Mouse (Mus musculus): ENCODE data around the gene Ppfibp1. TPM values are rescaled to one million over a fixed set of nuclear protein-coding genes. Genes with fewer than 3 reads are reported as not detected.

Gene Ppfibp1
- 66.1 and 71.1 TPM in 2 replicates for polyA plus RNA-seq (2015; fragmentation: Nextera tagmentation; extraction: Ambion mirVana)

DNA sequence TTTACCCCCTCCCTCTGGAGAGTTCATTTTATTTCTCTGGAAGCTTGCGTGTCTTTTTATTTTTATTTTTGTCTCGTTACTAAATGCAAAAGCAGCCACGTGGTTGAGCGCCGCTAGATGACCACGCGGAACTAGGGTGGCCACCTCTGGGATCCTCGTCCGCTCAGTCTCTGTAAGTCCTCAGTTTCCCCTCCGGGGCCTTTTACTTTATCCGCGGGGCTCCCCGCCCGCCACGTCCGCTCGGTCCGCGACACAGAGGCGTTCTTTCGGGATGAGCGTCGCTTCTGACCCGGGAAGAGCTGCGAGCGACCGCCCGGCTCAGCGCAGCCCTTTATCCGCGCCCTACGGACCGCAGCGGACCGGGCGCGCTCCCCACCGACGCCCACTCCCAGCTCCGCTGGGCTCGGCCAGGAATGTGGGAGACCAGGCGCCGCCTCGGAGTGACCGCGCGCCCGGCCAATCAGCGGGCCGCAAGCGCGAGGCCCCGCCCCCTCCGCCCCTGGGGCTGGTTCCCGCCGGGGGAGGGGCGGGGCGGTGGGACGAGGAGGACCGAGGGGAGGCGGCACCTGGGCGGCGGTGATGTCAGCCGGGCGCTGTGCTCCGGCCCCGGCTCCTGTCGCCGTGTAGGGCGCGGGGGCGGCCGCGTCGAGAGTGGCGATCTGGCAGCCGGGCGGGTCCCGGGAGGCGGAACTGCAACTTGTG is at the start of gene Ppfibp1:
Gene Ppfibp1 (plus strand): TSS at position 530 of the 702 bp plus-strand sequence.
- H3K4me1 ChIP-seq (ENCODE audit: insufficient read depth, low read length): peaks cover 43% of the 10 kb centered on the region
- H3K4me3 ChIP-seq (ENCODE audit: low read length): peak within 1 kb of the TSS; percentile 94
- H3K4me2 ChIP-seq (replicated peaks; ENCODE audit: low read depth, low read length): peak within 1 kb of the TSS; percentile 86
- no peaks in the 10 kb centered on the region for H3K36me3 ChIP-seq (ENCODE audit: insufficient read depth, low read length)
- ATAC-seq (ENCODE audit: low FRiP score, low TSS enrichment): peak; percentile 95
- WGBS: under 1% methylated on average over 71 of the region's 80 CpGs
- peak within 1 kb of the TSS; percentile 87 for H3K27ac ChIP-seq (ENCODE audit: low read length)
- peak within 1 kb of the TSS; percentile 96 for H3K9ac ChIP-seq (replicated peaks; ENCODE audit: low read length)
- H3K27me3 ChIP-seq (ENCODE audit: insufficient read depth, low read length): no peaks in the 10 kb centered on the region
- H3K9me3 ChIP-seq (ENCODE audit: low read length): no peaks in the 10 kb centered on the region

DNA sequence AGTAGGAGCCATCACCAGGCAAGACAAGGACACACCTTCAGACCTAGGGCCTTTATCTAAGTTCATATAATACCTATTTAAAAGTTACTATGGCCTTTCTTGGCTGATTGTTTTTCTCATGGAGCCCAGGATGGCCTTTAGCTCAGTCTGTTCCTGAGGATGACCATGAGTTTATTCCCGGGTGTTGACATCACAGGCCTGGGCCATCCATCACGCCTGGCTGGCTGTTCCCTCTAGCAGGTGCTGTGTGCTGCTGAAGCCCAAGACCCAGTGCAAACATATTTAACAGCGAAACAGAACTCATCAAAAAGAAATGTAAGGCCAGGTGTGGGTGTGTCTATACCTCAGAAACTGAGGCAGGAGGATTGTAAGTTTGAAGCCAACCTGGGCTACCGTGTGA is 49.4 kb upstream of the Ppfibp1 start:
- WGBS: 89% methylated on average over 4 of the region's 4 CpGs

DNA sequence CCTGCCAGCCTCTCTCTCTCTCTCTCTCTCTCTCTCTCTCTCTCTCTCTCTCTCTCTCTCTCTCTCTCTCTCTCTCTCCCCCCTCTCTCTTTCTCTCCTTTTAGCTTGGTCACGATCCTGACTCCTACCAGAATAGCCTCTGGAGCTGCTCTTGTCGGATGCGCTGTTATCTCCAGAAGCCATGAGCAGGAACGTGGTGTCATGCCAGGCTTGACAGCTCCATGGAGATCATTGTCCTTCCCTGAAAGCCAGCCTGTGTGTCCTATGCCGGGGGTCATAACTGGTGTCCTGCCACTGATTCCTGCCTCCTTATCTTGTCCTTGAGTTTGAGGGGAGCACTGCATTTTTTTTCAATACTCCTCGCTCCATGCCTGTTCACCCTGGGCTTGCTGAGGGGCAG is 43.4 kb upstream of the Ppfibp1 start:
- no peaks in the 10 kb centered on the region for H3K4me1 ChIP-seq (ENCODE audit: insufficient read depth, low read length)
- H3K36me3 ChIP-seq (ENCODE audit: insufficient read depth, low read length): no peaks in the 10 kb centered on the region
- no peak overlapping the region for H3K4me3 ChIP-seq (ENCODE audit: low read length)
- ATAC-seq (ENCODE audit: low FRiP score, low TSS enrichment): no peak
- H3K27ac ChIP-seq (ENCODE audit: low read length): no peak overlapping the region
- H3K9ac ChIP-seq (replicated peaks; ENCODE audit: low read length): no peak overlapping the region
- WGBS: 96% methylated on average over 6 of the region's 6 CpGs
- H3K4me2 ChIP-seq (replicated peaks; ENCODE audit: low read depth, low read length): no peak overlapping the region
- no peaks in the 10 kb centered on the region for H3K27me3 ChIP-seq (ENCODE audit: insufficient read depth, low read length)
- H3K9me3 ChIP-seq (ENCODE audit: low read length): no peaks in the 10 kb centered on the region

More for the DNA sequence above, 49.4 kb upstream of the Ppfibp1 start:
- Histone ChIP-seq H3K9ac (replicated peaks; ENCODE audit: low read length) (no peak overlapping the region), H3K4me2 (replicated peaks; ENCODE audit: low read depth, low read length) (no peak overlapping the region), H3K9me3 (ENCODE audit: low read length) (no peaks in the 10 kb centered on the region), H3K36me3 (ENCODE audit: insufficient read depth, low read length) (no peaks in the 10 kb centered on the region), H3K4me1 (ENCODE audit: insufficient read depth, low read length) (no peaks in the 10 kb centered on the region), H3K4me3 (ENCODE audit: low read length) (no peak overlapping the region), H3K27me3 (ENCODE audit: insufficient read depth, low read length) (no peaks in the 10 kb centered on the region), H3K27ac (ENCODE audit: low read length) (no peak overlapping the region)
- no peak for ATAC-seq (ENCODE audit: low FRiP score, low TSS enrichment)

DNA sequence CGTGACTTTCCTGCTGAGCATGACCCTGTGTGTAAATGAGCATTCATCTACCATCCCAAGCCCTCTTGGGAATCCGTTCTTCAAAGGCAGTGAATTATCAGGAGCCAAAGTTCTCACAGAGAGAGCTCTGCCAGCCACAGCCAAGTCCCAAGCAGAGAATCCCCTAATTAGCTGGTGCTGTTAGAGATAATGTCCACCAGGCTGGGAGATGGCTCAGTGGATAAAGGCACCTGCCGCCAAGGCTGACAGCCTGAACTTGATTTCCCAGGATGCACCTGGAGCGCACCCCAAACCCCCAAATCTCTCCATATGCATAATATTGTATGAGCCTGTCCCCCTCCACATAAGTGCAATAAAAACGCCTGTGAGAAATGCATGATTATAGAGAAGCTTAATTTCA is 42.9 kb upstream of the Ppfibp1 start:
- Histone ChIP-seq H3K4me1 (ENCODE audit: insufficient read depth, low read length) (no peaks in the 10 kb centered on the region), H3K9me3 (ENCODE audit: low read length) (no peaks in the 10 kb centered on the region), H3K27me3 (ENCODE audit: insufficient read depth, low read length) (no peaks in the 10 kb centered on the region), H3K9ac (replicated peaks; ENCODE audit: low read length) (no peak overlapping the region), H3K27ac (ENCODE audit: low read length) (no peak overlapping the region), H3K4me2 (replicated peaks; ENCODE audit: low read depth, low read length) (no peak overlapping the region), H3K4me3 (ENCODE audit: low read length) (no peak overlapping the region), H3K36me3 (ENCODE audit: insufficient read depth, low read length) (no peaks in the 10 kb centered on the region)
- WGBS: 77% methylated on average over 5 of the region's 5 CpGs
- no peak for ATAC-seq (ENCODE audit: low FRiP score, low TSS enrichment)

DNA sequence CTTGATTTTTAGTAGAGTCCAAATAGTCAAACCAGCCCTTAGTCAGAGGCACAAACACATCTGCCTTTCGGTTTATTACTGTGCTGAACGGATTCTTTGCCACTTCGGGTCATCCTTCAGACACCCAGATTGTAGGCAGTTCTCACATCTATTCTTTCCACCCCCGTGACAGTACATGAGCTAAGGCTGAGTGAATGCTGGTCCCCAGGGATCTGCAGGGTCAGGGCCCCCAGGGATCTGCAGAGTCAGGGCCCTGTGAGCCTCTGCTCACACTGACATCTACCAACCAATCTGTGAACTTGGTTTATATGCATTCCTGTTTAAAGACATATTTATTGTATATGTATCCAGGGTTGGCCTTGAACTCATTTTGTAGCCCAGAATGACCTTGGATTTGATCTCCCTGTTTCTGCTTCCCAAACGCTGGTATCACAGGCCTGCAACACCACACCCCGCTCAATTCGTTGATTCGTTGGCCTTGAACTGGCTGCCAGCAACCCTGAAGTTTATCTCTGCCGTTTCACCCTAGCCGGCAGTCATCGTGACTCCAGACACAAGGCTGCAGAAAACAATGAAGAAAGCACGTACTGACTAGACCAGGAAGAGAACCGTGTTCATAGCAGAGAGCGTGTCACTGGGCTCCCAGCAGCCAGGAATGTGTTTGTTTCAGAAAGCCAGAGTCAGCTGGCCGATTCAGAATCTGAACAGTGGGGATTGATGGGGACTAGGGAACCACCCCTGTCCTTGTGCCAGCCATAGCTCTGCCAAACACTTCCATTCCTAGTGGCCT is 42.1 kb upstream of the Ppfibp1 start:
- Histone ChIP-seq H3K36me3 (ENCODE audit: insufficient read depth, low read length) (no peaks in the 10 kb centered on the region), H3K4me3 (ENCODE audit: low read length) (no peak overlapping the region), H3K27ac (ENCODE audit: low read length) (no peak overlapping the region), H3K27me3 (ENCODE audit: insufficient read depth, low read length) (no peaks in the 10 kb centered on the region), H3K4me1 (ENCODE audit: insufficient read depth, low read length) (no peaks in the 10 kb centered on the region), H3K4me2 (replicated peaks; ENCODE audit: low read depth, low read length) (no peak overlapping the region), H3K9ac (replicated peaks; ENCODE audit: low read length) (no peak overlapping the region), H3K9me3 (ENCODE audit: low read length) (no peaks in the 10 kb centered on the region)
- ATAC-seq (ENCODE audit: low FRiP score, low TSS enrichment): no peak
- 68% methylated on average over 15 of the region's 15 CpGs for WGBS

DNA sequence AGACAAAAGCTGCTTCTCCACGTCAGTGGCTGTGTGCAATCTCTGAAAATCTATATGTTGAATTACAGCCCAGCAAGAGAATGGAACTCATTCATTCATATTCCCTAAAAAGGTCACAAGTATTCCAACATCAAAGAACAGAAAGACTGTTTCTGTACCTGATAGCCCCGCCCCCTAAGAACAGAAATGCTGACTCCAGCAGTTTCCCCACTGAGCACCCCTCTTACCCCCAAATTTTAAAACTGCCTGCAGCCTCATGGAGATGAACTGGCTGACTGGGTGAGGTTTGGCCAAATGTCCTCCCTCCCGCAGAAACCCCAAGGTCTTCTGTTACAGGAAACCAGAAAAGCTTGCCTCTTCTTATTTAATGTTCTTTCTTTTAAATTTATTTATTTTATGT is 40.9 kb upstream of the Ppfibp1 start:
- Histone ChIP-seq H3K4me1 (ENCODE audit: insufficient read depth, low read length) (no peaks in the 10 kb centered on the region), H3K9me3 (ENCODE audit: low read length) (no peaks in the 10 kb centered on the region), H3K36me3 (ENCODE audit: insufficient read depth, low read length) (no peaks in the 10 kb centered on the region), H3K4me3 (ENCODE audit: low read length) (no peak overlapping the region), H3K27me3 (ENCODE audit: insufficient read depth, low read length) (no peaks in the 10 kb centered on the region), H3K9ac (replicated peaks; ENCODE audit: low read length) (no peak overlapping the region), H3K4me2 (replicated peaks; ENCODE audit: low read depth, low read length) (no peak overlapping the region), H3K27ac (ENCODE audit: low read length) (no peak overlapping the region)
- no peak for ATAC-seq (ENCODE audit: low FRiP score, low TSS enrichment)
- 78% methylated on average over 3 of the region's 3 CpGs for WGBS

DNA sequence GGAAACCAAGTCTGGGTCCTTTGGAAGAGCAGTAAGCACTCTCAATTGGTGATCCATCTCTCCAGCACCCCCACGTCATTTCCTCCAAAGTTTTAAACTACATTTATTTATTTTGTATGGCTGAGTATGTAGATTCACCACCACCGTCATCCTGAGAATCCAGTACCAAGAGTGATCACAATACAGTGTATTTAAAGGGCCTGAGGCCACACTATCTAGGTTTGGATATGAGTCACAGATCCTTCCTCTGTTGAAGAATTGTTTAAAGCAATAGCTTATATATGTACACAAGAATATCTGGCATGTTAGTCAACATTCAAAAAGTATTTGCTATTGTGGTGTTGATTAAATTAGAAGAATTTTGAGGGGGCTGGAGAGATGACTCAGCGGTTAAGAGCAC is 40.0 kb upstream of the Ppfibp1 start:
- H3K4me2 ChIP-seq (replicated peaks; ENCODE audit: low read depth, low read length): no peak overlapping the region
- H3K27me3 ChIP-seq (ENCODE audit: insufficient read depth, low read length): no peaks in the 10 kb centered on the region
- ATAC-seq (ENCODE audit: low FRiP score, low TSS enrichment): no peak
- H3K36me3 ChIP-seq (ENCODE audit: insufficient read depth, low read length): no peaks in the 10 kb centered on the region
- H3K4me1 ChIP-seq (ENCODE audit: insufficient read depth, low read length): no peaks in the 10 kb centered on the region
- 84% methylated on average over 3 of the region's 3 CpGs for WGBS
- no peaks in the 10 kb centered on the region for H3K9me3 ChIP-seq (ENCODE audit: low read length)
- no peak overlapping the region for H3K9ac ChIP-seq (replicated peaks; ENCODE audit: low read length)
- H3K27ac ChIP-seq (ENCODE audit: low read length): no peak overlapping the region
- no peak overlapping the region for H3K4me3 ChIP-seq (ENCODE audit: low read length)

DNA sequence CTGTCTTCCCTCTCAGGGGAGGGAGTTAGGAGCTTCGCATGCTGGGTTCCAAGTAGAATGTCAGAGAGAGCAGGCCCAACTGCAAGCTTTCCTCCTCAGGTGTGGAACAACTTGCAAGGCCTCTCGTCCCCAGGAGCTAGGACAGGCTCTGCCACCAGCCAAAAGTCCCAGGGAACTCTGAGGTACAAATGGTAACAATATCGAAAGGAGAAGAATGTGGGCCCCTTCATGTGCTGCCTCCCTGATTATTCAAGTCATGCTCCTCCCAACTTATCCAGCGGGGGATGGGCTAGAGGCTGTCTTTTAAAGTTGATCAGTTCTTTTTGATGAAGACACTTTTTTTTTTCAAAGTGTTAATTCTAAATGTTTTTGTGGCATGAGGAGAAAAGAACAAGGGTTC is 38.2 kb upstream of the Ppfibp1 start, which contains the start of gene Smco2:
Gene Smco2 (plus strand): TSS at position 55 of the 400 bp plus-strand sequence.
- no peaks in the 10 kb centered on the region for H3K4me1 ChIP-seq (ENCODE audit: insufficient read depth, low read length)
- ATAC-seq (ENCODE audit: low FRiP score, low TSS enrichment): no peak
- no peaks in the 10 kb centered on the region for H3K27me3 ChIP-seq (ENCODE audit: insufficient read depth, low read length)
- H3K4me2 ChIP-seq (replicated peaks; ENCODE audit: low read depth, low read length): no peak within 1 kb of the TSS
- no peak within 1 kb of the TSS for H3K27ac ChIP-seq (ENCODE audit: low read length)
- H3K4me3 ChIP-seq (ENCODE audit: low read length): no peak within 1 kb of the TSS
- no peaks in the 10 kb centered on the region for H3K36me3 ChIP-seq (ENCODE audit: insufficient read depth, low read length)
- no peak within 1 kb of the TSS for H3K9ac ChIP-seq (replicated peaks; ENCODE audit: low read length)
- peaks cover under 1% of the 10 kb centered on the region; the same call in 1 of the 2 replicates for H3K9me3 ChIP-seq (ENCODE audit: low read length)
- 83% methylated on average over 4 of the region's 4 CpGs for WGBS

DNA sequence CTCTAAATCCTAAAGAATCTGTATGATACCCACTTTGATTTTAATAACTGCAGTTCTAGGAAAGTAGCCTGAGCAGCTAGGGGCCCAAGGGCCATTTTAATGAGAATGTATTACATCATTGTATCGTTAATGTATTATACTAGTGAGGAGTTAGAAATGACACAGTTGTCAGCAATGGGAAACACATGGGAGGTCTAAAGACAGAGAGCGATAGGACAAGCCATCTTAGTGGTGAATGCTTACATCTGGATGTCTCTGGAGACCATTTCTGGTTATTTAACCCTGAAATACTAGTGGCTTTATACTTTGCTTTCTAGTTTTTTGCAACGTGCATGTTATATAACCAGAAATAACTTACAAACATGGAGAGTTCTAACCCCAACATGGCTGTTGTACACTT is 36.4 kb upstream of the Ppfibp1 start:
- Histone ChIP-seq H3K9ac (replicated peaks; ENCODE audit: low read length) (no peak overlapping the region), H3K27me3 (ENCODE audit: insufficient read depth, low read length) (no peaks in the 10 kb centered on the region), H3K36me3 (ENCODE audit: insufficient read depth, low read length) (no peaks in the 10 kb centered on the region), H3K4me1 (ENCODE audit: insufficient read depth, low read length) (no peaks in the 10 kb centered on the region), H3K27ac (ENCODE audit: low read length) (no peak overlapping the region), H3K9me3 (ENCODE audit: low read length) (peaks cover 4% of the 10 kb centered on the region; the same call in 1 of the 2 replicates), H3K4me2 (replicated peaks; ENCODE audit: low read depth, low read length) (no peak overlapping the region), H3K4me3 (ENCODE audit: low read length) (no peak overlapping the region)
- ATAC-seq (ENCODE audit: low FRiP score, low TSS enrichment): no peak
- 67% methylated on average over 3 of the region's 3 CpGs for WGBS

DNA sequence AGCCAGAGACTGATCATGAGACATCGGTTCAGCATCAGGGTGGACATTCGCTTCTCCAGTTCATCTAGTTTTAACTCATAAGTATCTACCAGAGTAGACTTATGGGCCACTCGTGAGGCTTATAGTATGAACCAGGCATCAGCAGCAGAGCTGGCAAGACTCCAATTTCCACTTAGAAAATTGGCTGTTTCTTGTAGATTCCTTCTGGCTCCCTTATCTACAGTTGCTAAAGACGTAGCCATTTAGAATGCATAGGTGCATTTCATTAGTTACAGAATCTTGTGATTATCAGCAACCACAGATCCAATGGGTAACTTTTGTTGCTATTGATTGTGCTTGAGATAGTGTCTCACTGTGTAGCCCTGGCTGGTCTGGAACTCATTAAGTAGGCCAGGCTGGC is 35.5 kb upstream of the Ppfibp1 start:
- no peaks in the 10 kb centered on the region for H3K27me3 ChIP-seq (ENCODE audit: insufficient read depth, low read length)
- ATAC-seq (ENCODE audit: low FRiP score, low TSS enrichment): no peak
- no peak overlapping the region for H3K27ac ChIP-seq (ENCODE audit: low read length)
- no peaks in the 10 kb centered on the region for H3K36me3 ChIP-seq (ENCODE audit: insufficient read depth, low read length)
- H3K9ac ChIP-seq (replicated peaks; ENCODE audit: low read length): no peak overlapping the region
- no peaks in the 10 kb centered on the region for H3K4me1 ChIP-seq (ENCODE audit: insufficient read depth, low read length)
- no peak overlapping the region for H3K4me3 ChIP-seq (ENCODE audit: low read length)
- peaks cover 4% of the 10 kb centered on the region; the same call in 1 of the 2 replicates for H3K9me3 ChIP-seq (ENCODE audit: low read length)
- 72% methylated on average over 4 of the region's 4 CpGs for WGBS
- no peak overlapping the region for H3K4me2 ChIP-seq (replicated peaks; ENCODE audit: low read depth, low read length)

Data from kidney, embryonic 16.5 days (tissue).